Mouse (Mus musculus) frontal cortex, adult (tissue): ENCODE data around the gene Casq1.

ENCODE experiments used
- ATAC-seq: cut with Nextera tagmentation; 2 replicates; pipeline ENCODE4 v1.9.2; 2017; ENCODE audit warnings: mild to moderate bottlenecking, moderate library complexity, mixed read lengths; ENCODE audit not compliant: low TSS enrichment

The Casq1 gene

DNA sequence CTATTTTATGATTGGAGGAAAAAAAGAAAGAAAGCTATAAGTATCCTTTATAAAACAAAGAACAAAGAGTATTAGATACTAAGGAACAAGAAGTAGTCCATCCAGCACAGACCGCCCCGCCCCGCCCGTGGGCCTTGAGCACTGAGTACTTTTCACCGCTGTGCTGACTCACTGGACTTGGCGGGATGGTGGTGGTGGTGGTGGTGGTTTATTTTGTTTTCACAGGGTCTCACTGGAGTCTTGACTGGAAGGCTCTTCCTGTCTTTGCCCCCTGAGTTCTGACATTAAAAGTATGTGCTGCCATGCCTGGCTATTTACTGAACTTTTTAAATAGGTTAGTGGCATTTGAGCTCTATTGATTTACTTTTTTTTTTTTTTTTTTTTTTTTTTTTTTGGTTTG lies 36.6 kb downstream of the Casq1 start:
- no peak for ATAC-seq

GRCm38 (mm10) chr1:172181777-172182176 lies 37.9 kb downstream of the Casq1 start:
- no peak for ATAC-seq

DNA sequence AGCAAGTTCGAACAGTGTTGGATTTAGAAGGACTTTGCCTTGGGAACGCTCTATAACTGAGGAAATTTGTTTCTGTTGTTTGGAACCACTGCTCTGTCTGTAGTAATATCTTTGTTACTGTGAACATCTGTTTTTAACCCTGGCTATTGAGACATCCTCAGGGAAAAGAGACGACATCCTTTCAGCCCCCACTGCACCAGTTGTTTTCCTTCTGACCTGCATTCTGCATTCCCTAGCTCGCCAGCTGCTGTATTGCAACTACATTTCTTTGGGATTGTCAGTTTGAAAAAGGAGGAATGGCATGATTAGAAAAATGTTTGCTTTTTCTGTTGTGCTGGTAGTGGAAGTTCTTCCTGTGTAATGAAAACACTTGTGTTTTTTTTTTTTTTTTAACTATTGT lies 38.8 kb downstream of the Casq1 start:
- no peak for ATAC-seq

DNA sequence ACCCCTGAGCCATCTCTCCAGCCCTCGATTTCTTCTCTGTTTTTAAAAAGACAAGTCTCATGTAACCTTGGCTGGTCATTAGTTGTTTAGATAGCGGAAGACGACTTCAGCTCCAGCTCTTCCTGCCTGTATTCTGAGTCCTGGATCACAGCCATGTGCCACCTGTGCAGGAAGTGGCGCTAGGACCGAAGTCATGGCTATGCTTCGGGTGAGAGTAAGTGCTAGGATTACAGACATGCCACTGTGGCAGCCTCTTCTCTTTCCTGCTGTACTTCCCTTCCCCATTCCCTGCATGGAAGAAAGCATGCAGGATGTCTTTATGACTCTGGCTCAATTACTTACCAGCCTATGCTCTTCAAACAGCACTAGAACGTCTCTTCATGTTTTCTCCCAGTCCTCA lies 40.6 kb downstream of the Casq1 start:
- no peak for ATAC-seq

DNA sequence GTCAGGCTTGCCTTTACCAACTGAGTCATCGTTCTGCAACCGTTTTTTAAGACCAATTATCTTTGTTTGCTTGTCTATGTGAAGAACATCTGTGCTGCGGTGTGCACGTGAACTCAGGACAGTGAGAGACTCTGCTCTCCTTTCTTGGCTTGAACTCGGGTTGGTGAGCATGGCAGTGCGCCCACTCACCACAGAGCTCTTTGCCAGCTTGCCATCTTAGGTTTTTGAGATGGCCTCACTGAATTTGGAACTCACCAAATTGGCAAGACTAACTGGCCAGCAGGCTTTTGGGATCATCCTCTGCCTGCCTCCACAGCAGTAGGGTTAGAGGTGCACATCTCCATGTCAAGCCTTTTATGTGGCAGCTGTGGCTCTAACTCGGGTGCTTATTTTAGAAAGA lies 41.9 kb downstream of the Casq1 start:
- ATAC-seq, result no peak

- ATAC-seq, result no peak
Measured at GRCm38 (mm10) chr1:172173181-172173580, 46.5 kb downstream of the Casq1 start.

DNA sequence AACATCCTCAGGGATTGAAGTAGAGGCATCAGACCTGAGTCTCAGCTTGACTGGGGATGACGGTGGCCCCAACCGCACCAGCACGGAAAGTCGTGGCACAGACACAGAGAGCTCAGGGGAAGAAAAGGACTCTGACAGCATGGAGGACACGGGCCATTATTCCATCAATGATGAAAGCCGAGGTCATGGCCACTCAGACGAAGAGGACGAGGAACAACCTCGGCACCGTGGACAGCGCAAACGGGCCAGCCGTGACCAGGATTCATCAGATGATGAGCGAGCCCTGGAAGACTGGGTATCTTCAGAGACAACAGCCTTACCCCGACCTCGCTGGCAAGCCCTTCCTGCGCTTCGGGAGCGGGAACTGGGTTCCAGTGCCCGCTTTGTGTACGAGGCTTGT lies 47.3 kb downstream of the Casq1 start:
- ATAC-seq, result no peak

- no peak for ATAC-seq
Measured at GRCm38 (mm10) chr1:172169809-172170208, 49.9 kb downstream of the Casq1 start.

DNA sequence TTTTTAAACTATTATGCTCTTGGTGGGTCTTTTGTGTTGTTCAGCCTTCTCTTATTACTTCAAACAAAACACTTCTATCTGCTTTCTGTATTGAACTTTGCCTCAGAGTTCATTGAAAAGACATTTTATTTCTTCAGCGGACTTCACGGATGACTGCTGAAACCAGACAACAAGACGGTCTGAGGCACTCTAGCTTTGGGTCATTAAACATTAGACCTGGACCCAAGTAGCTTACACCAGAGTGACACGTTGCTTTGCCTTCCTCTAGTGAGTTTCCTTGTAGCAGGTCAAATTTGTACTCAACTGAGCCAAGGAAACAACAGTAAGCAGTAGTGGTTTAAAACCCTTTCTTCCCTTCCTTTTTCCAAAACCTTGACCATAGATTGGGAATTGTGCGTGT lies 51.8 kb downstream of the Casq1 start:
- ATAC-seq, result no peak

DNA sequence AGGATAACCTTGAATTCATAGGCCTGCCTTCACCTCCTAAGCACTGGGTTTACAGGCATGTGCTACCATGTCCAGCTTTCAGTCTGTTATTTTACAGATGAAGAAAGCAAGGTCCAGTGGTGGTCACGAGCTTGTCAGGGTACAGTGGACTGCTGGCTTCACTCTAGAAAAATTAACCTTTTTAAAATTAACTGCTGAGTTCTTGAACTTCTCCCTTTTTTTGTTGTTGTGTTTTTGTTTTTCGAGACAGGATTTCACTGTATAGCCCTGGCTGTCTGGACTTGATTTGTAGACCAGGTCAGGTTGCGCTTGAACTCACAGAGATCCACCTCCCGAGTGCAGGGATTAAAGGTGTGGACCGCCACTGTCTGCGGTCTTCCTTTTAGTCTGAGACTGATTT lies 56.7 kb downstream of the Casq1 start:
- ATAC-seq, result no peak

GRCm38 (mm10) chr1:172162009-172162408 lies 57.7 kb downstream of the Casq1 start:
- peak; percentile 85 for ATAC-seq

DNA sequence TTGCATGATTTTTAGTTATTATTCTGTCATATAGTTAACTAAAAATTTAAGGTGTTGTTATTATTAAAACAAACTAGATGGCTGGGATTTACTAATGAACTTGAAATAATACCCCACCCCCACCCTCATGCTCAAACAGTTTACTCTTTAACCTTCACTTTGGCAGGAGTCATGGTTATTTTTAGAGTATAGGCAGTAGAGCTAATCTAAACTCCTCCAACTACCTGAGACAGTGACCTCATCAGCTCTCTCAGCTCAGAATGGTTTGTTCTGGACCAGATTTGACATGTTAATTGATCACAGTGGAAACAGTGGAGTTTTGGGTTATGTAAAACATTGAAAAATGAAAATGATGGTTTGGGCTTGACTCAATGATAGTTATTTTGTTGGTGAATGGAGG lies 59.2 kb downstream of the Casq1 start:
- ATAC-seq, result peak; percentile 18; the same call in 1 of the 2 replicates

- ATAC-seq, result no peak
Measured at GRCm38 (mm10) chr1:172159970-172160369, 59.7 kb downstream of the Casq1 start.
